Mouse (Mus musculus) hindbrain, embryonic 12.5 days (tissue): ENCODE data around the gene Alox12b. TPM values are rescaled to one million over a fixed set of nuclear protein-coding genes. Genes with fewer than 3 reads are reported as not detected.

ENCODE experiments used
- ATAC-seq: fragments of 200-750 bp; cut with Nextera tagmentation; 2 replicates; pipeline ENCODE4 v1.8.0; 2017; ENCODE audit warnings: moderate TSS enrichment; ENCODE audit not compliant: low FRiP score
- H3K27ac ChIP-seq: fragments of 300-500 bp; sonication (generic); 2 replicates; pipeline ENCODE4 v1.5.1; 2016; ENCODE audit warnings: mild to moderate bottlenecking
- H3K27me3 ChIP-seq: fragments of 300-500 bp; sonication (generic); 2 replicates; pipeline ENCODE4 v1.6.1; 2016; ENCODE audit warnings: mild to moderate bottlenecking
- H3K36me3 ChIP-seq: fragments of 300-500 bp; sonication (generic); 2 replicates; pipeline ENCODE4 v1.6.1; 2016; ENCODE audit warnings: mild to moderate bottlenecking
- H3K4me1 ChIP-seq: fragments of 300-500 bp; sonication (generic); 2 replicates; pipeline ENCODE4 v1.6.1; 2016
- H3K4me2 ChIP-seq: fragments of 300-500 bp; sonication (generic); replicated peaks from 2 replicates; pipeline ENCODE4 v1.6.1; 2016; ENCODE audit warnings: mild to moderate bottlenecking
- H3K4me3 ChIP-seq: fragments of 300-500 bp; sonication (generic); 2 replicates; pipeline ENCODE4 v1.5.1; 2016; ENCODE audit warnings: mild to moderate bottlenecking
- H3K9ac ChIP-seq: fragments of 300-500 bp; sonication (generic); 2 replicates; pipeline ENCODE4 v1.6.1; 2016; ENCODE audit warnings: mild to moderate bottlenecking, moderate library complexity
- H3K9me3 ChIP-seq: fragments of 300-500 bp; sonication (generic); replicated peaks from 2 replicates; pipeline ENCODE4 v1.6.1; 2016; ENCODE audit warnings: mild to moderate bottlenecking
- WGBS: fragments of 180-500 bp; shearing (Covaris S2); methylation state at CpG from one replicate; pipeline ENCODE4 v1.1.7; 2016; 5-methylcytosine and 5-hydroxymethylcytosine counted together
- polyA plus RNA-seq: library from polyadenylated mRNA; unstranded; fragments of >200 nt; fragmentation: Nextera tagmentation; extraction: Ambion mirVana; gene quantifications from 2 replicates; pipeline ENCODE4 v1.2.1, GENCODE M21; 2016

The Alox12b gene
- polyA plus RNA-seq, 1 experiment from 2014 or later = 0.12 TPM

GRCm38 (mm10) chr11:69125852-69125918, 31.1 kb upstream of the Alox12b start, which contains the start of gene Aloxe3:
Gene Aloxe3, plus strand, starts transcription at chr11:69125896.
- H3K4me3 ChIP-seq = peak within 1 kb of the TSS; percentile 55
- peaks cover 22% of the 10 kb centered on the region for H3K27me3 ChIP-seq
- no peaks in the 10 kb centered on the region for H3K36me3 ChIP-seq
- H3K27ac ChIP-seq = 0 out of 2 replicates have a peak within 1 kb of the TSS, but pooled peaks have one; percentile 31
- no peak for ATAC-seq
- H3K4me2 ChIP-seq = peak within 1 kb of the TSS; percentile 75
- H3K9me3 ChIP-seq = no peaks in the 10 kb centered on the region
- 11% methylated on average over 3 of the region's 3 CpGs for WGBS
- peaks cover 22% of the 10 kb centered on the region for H3K4me1 ChIP-seq
- H3K9ac ChIP-seq = peak within 1 kb of the TSS; percentile 61

GRCm38 (mm10) chr11:69125919-69126705, 30.7 kb upstream of the Alox12b start:
- WGBS = 12% methylated on average over 20 of the region's 20 CpGs
- H3K9ac ChIP-seq = peak overlapping the region; percentile 61
- ATAC-seq = no peak
- peaks cover 18% of the 10 kb centered on the region for H3K4me1 ChIP-seq
- peak overlapping the region; percentile 75 for H3K4me2 ChIP-seq
- H3K36me3 ChIP-seq = no peaks in the 10 kb centered on the region
- peak overlapping the region; percentile 55 for H3K4me3 ChIP-seq
- H3K27me3 ChIP-seq = peaks cover 18% of the 10 kb centered on the region
- H3K27ac ChIP-seq = no peak overlapping the region
- no peaks in the 10 kb centered on the region for H3K9me3 ChIP-seq

- Histone ChIP-seq H3K9me3 (no peaks in the 10 kb centered on the region), H3K27ac (no peak overlapping the region), H3K27me3 (peaks cover 15% of the 10 kb centered on the region), H3K4me1 (peaks cover 12% of the 10 kb centered on the region), H3K9ac (no peak overlapping the region), H3K4me2 (peak overlapping the region; percentile 75), H3K36me3 (no peaks in the 10 kb centered on the region), H3K4me3 (no peak overlapping the region)
- no peak for ATAC-seq
- 30% methylated on average over 2 of the region's 2 CpGs for WGBS
These were observed 30.1 kb upstream of the Alox12b start for GRCm38 (mm10) chr11:69126706-69127095.

DNA sequence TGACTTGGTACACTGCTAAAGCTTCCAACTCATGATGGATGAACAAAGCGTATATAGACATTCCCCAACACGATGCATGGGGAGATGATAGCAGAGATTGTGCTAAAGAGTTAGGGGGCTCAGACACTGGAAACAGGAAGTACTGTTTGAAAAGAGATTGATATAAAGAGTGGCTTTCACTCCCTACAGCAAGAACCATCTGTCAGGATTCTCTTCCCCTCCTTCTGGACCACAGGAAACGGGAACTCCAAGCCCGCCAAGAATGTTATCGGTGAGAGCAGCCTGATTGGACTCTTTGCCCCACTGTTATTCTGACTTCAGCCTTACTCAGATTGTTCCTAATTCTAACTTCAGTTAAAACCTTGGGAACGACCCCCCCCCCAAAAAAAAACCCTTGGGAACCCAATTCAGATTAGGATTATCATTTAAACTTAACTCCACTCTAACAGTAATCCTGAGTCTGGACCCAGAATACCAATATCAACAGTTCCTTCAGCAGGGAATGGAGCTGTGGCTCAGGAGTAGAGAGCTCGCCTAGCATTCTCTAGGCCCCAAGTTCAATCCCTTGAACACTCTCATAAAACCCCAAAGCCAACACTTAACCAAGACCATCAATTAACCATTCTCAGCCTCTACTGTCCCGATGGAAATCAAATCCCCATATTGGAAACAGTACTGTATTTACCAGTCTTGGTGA, 28.2 kb upstream of the Alox12b start:
- peaks cover 27% of the 10 kb centered on the region for H3K27me3 ChIP-seq
- no peak overlapping the region for H3K4me2 ChIP-seq
- ATAC-seq = no peak
- no peaks in the 10 kb centered on the region for H3K9me3 ChIP-seq
- H3K4me1 ChIP-seq = peaks cover 10% of the 10 kb centered on the region
- no peak overlapping the region for H3K4me3 ChIP-seq
- H3K27ac ChIP-seq = no peak overlapping the region
- WGBS = 75% methylated on average over 8 of the region's 8 CpGs
- H3K9ac ChIP-seq = no peak overlapping the region
- no peaks in the 10 kb centered on the region for H3K36me3 ChIP-seq

DNA sequence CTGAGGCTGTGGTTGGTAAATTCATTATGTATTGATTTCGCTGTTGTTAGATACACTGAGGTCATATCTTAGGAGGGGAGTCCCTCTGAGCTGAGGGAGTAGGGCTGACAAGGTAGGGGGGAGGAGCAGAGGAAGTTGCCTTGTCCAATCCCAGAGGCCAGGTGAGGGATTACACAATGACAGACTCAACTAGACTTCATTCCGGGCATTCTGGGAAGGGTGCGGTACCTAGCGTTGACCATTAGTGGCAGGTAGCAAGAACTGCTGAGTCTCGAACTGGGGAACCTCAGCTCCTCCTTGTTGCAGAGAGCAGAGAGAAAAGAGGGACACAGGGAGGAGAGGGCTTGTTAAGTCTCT, 23.2 kb upstream of the Alox12b start:
- Histone ChIP-seq H3K27me3 (peaks cover 26% of the 10 kb centered on the region), H3K4me2 (peak overlapping the region; percentile 67), H3K4me1 (peaks cover 13% of the 10 kb centered on the region; the same call in 1 of the 2 replicates), H3K27ac (no peak overlapping the region), H3K9ac (no peak overlapping the region; the same call in 1 of the 2 replicates), H3K36me3 (no peaks in the 10 kb centered on the region), H3K9me3 (no peaks in the 10 kb centered on the region), H3K4me3 (peak overlapping the region; percentile 44)
- 16% methylated on average over 5 of the region's 5 CpGs for WGBS
- ATAC-seq = no peak

DNA sequence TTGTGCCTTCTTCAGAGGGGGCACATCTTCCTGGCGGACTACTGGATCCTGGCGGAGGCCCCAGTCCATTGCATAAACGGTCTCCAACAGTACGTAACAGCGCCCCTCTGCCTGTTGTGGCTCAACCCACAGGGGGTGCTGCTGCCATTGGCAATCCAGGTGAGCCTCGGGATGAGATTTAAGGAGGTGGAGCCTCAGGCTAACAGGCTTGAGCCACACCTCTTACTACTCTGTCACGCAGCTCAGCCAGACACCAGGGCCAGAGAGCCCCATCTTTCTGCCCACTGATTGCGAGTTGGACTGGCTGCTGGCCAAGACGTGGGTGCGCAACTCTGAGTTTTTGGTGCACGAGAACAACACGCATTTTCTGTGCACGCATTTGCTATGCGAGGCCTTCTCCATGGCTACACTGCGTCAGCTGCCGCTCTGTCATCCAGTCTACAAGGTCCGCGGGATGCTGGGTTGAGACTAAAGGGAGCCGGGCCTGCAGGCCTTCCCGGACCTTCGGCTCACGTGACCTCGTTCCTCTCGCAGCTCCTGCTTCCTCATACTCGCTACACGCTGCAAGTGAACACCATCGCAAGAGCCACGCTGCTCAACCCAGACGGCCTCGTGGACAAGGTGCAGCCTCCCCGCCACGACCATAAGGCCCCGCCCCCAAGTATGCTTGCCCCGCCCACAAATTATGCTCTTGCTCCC, 22.7 kb upstream of the Alox12b start:
- WGBS = 1% methylated on average over 34 of the region's 34 CpGs
- H3K27me3 ChIP-seq = peaks cover 26% of the 10 kb centered on the region
- peaks cover 13% of the 10 kb centered on the region; the same call in 1 of the 2 replicates for H3K4me1 ChIP-seq
- no peaks in the 10 kb centered on the region for H3K36me3 ChIP-seq
- H3K9me3 ChIP-seq = no peaks in the 10 kb centered on the region
- H3K4me3 ChIP-seq = peak overlapping the region; percentile 44
- H3K4me2 ChIP-seq = peak overlapping the region; percentile 67
- H3K9ac ChIP-seq = peak overlapping the region; percentile 49
- ATAC-seq = peak; percentile 67
- no peak overlapping the region for H3K27ac ChIP-seq

- no peak overlapping the region for H3K27ac ChIP-seq
- ATAC-seq = peak; percentile 60; the same call in 1 of the 2 replicates
- no peaks in the 10 kb centered on the region for H3K36me3 ChIP-seq
- peaks cover 13% of the 10 kb centered on the region; the same call in 1 of the 2 replicates for H3K4me1 ChIP-seq
- peak overlapping the region; percentile 44 for H3K4me3 ChIP-seq
- WGBS = 32% methylated on average over 8 of the region's 8 CpGs
- H3K27me3 ChIP-seq = peaks cover 26% of the 10 kb centered on the region
- no peaks in the 10 kb centered on the region for H3K9me3 ChIP-seq
- peak overlapping the region; percentile 49; the same call in 1 of the 2 replicates for H3K9ac ChIP-seq
- H3K4me2 ChIP-seq = peak overlapping the region; percentile 67
These were observed 22.2 kb upstream of the Alox12b start for GRCm38 (mm10) chr11:69134622-69134968.

DNA sequence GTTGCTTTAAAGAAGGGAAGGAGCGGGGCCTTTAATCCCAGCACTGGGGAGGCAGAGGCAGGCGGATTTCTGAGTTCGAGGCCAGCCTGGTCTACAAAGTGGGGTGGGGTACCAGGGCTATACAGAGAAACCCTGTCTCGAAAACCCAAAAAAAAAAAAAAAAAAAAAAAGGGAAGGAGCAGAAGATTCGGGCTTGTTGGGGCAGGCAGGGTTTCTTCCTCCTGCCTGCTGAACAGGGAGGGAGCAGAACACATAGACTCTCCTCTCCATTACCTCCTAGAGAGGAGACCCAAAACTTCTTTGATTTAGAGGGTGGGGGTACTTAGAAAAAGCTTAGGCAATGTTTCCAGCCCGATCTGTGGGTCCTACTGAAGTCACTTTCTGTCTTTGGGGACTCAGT, 21.4 kb upstream of the Alox12b start:
- H3K27me3 ChIP-seq = peaks cover 29% of the 10 kb centered on the region
- ATAC-seq = no peak
- no peak overlapping the region for H3K27ac ChIP-seq
- H3K9ac ChIP-seq = no peak overlapping the region
- H3K9me3 ChIP-seq = no peaks in the 10 kb centered on the region
- no peaks in the 10 kb centered on the region for H3K36me3 ChIP-seq
- H3K4me2 ChIP-seq = no peak overlapping the region
- no peak overlapping the region for H3K4me3 ChIP-seq
- WGBS = 94% methylated on average over 6 of the region's 6 CpGs
- H3K4me1 ChIP-seq = peaks cover 13% of the 10 kb centered on the region; the same call in 1 of the 2 replicates

DNA sequence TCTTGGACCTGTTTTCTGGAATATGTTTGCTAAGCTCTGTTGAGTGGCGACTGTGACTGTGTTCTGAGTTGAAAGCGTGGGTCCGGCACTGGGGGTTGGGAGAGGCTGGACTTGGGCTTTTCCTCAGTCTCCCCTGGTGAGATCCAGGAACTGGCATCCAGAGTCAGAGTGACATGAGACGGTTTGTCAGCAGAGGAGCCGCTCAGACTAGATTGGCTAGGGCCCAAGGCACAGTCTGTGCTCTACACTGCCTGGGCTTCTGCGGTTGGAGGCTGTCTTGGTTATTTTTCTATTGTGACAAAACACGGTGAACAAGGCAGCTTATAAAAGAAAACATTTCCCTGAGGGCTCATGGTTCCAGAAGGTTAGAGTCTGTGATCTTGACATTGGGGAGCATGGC, 9.2 kb upstream of the Alox12b start:
- Histone ChIP-seq H3K27me3 (peaks cover 10% of the 10 kb centered on the region), H3K27ac (no peak overlapping the region), H3K4me3 (no peak overlapping the region), H3K9ac (no peak overlapping the region), H3K4me1 (no peaks in the 10 kb centered on the region), H3K4me2 (no peak overlapping the region), H3K9me3 (no peaks in the 10 kb centered on the region), H3K36me3 (no peaks in the 10 kb centered on the region)
- WGBS = 77% methylated on average over 7 of the region's 7 CpGs
- ATAC-seq = no peak

DNA sequence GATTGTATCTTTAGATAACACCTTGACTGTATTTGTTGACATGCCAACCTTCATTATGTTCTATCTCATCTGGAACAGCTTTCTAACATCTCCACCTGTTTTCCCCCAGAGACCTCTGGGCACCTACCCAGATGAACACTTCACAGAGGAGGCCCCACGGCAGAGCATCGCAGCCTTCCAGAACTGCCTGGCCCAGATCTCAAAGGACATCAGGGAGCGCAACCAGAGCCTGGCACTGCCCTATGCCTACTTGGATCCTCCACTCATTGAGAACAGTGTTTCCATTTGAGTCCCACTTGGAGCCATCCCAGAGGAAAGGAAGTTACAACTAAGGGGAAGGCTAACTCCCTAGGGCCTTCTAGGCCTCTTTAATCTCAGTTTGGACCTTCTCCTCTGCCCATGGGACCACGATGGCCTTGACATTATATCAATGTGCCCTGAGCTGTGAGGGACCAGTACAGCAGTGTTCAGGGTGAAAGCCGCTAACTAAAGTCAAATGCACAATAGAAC, 8.3 kb upstream of the Alox12b start:
- Histone ChIP-seq H3K27ac (no peak overlapping the region), H3K9ac (no peak overlapping the region), H3K4me2 (no peak overlapping the region), H3K27me3 (peaks cover 11% of the 10 kb centered on the region), H3K4me1 (no peaks in the 10 kb centered on the region), H3K9me3 (no peaks in the 10 kb centered on the region), H3K36me3 (no peaks in the 10 kb centered on the region), H3K4me3 (no peak overlapping the region)
- 85% methylated on average over 5 of the region's 5 CpGs for WGBS
- no peak for ATAC-seq

GRCm38 (mm10) chr11:69149728-69150127, 7.1 kb upstream of the Alox12b start:
- H3K4me1 ChIP-seq = no peaks in the 10 kb centered on the region
- WGBS = 81% methylated on average over 6 of the region's 6 CpGs
- H3K9ac ChIP-seq = no peak overlapping the region; the same call in 1 of the 2 replicates
- no peaks in the 10 kb centered on the region for H3K36me3 ChIP-seq
- no peak overlapping the region for H3K4me2 ChIP-seq
- H3K4me3 ChIP-seq = no peak overlapping the region
- no peak overlapping the region for H3K27ac ChIP-seq
- peaks cover 14% of the 10 kb centered on the region for H3K27me3 ChIP-seq
- no peaks in the 10 kb centered on the region for H3K9me3 ChIP-seq
- no peak for ATAC-seq

GRCm38 (mm10) chr11:69150444-69150843, 6.3 kb upstream of the Alox12b start:
- Histone ChIP-seq H3K4me3 (no peak overlapping the region), H3K4me1 (no peaks in the 10 kb centered on the region), H3K36me3 (no peaks in the 10 kb centered on the region), H3K27ac (no peak overlapping the region), H3K9ac (no peak overlapping the region), H3K27me3 (peaks cover 18% of the 10 kb centered on the region), H3K9me3 (no peaks in the 10 kb centered on the region), H3K4me2 (peak overlapping the region; percentile 20; the same call in 1 of the 2 replicates)
- WGBS = 8% methylated on average over 7 of the region's 7 CpGs
- no peak for ATAC-seq
